Mouse (Mus musculus) adrenal gland, postnatal 4 days (tissue): ENCODE measurements around the gene Tysnd1. TPM values are rescaled to one million over a fixed set of nuclear protein-coding genes. Genes with fewer than 3 reads are reported as not detected.

Experiments used
- DNase-seq, 2 experiments: peaks; one replicate each; pipeline ENCODE4 v3.0.0; 2021 to 2022; ENCODE audit warnings: low spot score in 2 of 2, mixed read lengths in 2 of 2
- total RNA-seq, 2 experiments: library from RNA; stranded (reverse); gene quantifications; 2 replicates each; pipeline ENCODE4 v1.2.3; 2021

Tysnd1 gene
- total RNA-seq, 2 experiments from 2014 or later, result 67.6 to 68.2 TPM

GRCm38 (mm10) chr10:61680015-61680913 is 15.1 kb upstream of the Tysnd1 start, which contains the start of gene Sar1a:
Gene Sar1a, plus strand, starts transcription at chr10:61680299.
- peak; percentile 91 to 92 for DNase-seq

- no peak for DNase-seq
Measured at GRCm38 (mm10) chr10:61689405-61689804, 5.9 kb upstream of the Tysnd1 start.

- no peak for DNase-seq
Measured at GRCm38 (mm10) chr10:61693563-61693962, 1.8 kb upstream of the Tysnd1 start.

GRCm38 (mm10) chr10:61695703-61696559 is 617 bp downstream of the Tysnd1 start:
- DNase-seq, result no peak

GRCm38 (mm10) chr10:61696560-61696823 is 1.2 kb downstream of the Tysnd1 start:
- DNase-seq, result no peak

- DNase-seq, result no peak
Measured at GRCm38 (mm10) chr10:61697028-61697427, 1.7 kb downstream of the Tysnd1 start.

GRCm38 (mm10) chr10:61704663-61705062 is 9.3 kb downstream of the Tysnd1 start:
- no peak for DNase-seq

GRCm38 (mm10) chr10:61706412-61707375 is 11.4 kb downstream of the Tysnd1 start:
- no peak for DNase-seq

GRCm38 (mm10) chr10:61713601-61714000 is 18.3 kb downstream of the Tysnd1 start:
- no peak for DNase-seq

GRCm38 (mm10) chr10:61714146-61714545 is 18.8 kb downstream of the Tysnd1 start:
- no peak for DNase-seq

GRCm38 (mm10) chr10:61714771-61715461 is 19.6 kb downstream of the Tysnd1 start, which contains the start of gene Aifm2:
Gene Aifm2, plus strand, starts transcription at chr10:61715263.
- peak in 1 of 2 experiments; percentile 69 for DNase-seq

- DNase-seq, result no peak
Measured at GRCm38 (mm10) chr10:61715462-61715837, 20.1 kb downstream of the Tysnd1 start.

GRCm38 (mm10) chr10:61715996-61716864 is 20.9 kb downstream of the Tysnd1 start:
- peak in 1 of 2 experiments; percentile 23 for DNase-seq

- no peak for DNase-seq
Measured at GRCm38 (mm10) chr10:61717406-61718296, 22.3 kb downstream of the Tysnd1 start.

GRCm38 (mm10) chr10:61720331-61720730 is 25.0 kb downstream of the Tysnd1 start:
- peak in 1 of 2 experiments; percentile 26 for DNase-seq

GRCm38 (mm10) chr10:61722215-61722614 is 26.9 kb downstream of the Tysnd1 start:
- DNase-seq, result no peak

GRCm38 (mm10) chr10:61723271-61723670 is 28.0 kb downstream of the Tysnd1 start:
- DNase-seq, result no peak

- DNase-seq, result no peak
Measured at GRCm38 (mm10) chr10:61729181-61729580, 33.9 kb downstream of the Tysnd1 start.
